Mouse (Mus musculus) thymus, adult 2 months (tissue): ENCODE data around the gene Pbxip1.

Source experiments
- CTCF ChIP-seq: fragments of 200-500 bp; IDR thresholded peaks from 2 replicates; pipeline ENCODE4 v1.5.1; 2012; ENCODE audit warnings: mild to moderate bottlenecking, control low read depth, low read length, moderate library complexity, borderline replicate concordance; ENCODE audit not compliant: control insufficient read depth, poor library complexity, insufficient read depth; ENCODE audit errors: extremely low read depth
- POLR2A ChIP-seq: fragments of 200-500 bp; IDR thresholded peaks from 2 replicates; pipeline ENCODE4 v1.6.1; 2012; ENCODE audit warnings: mild to moderate bottlenecking, low read length, control low read depth, moderate library complexity; ENCODE audit not compliant: control insufficient read depth, poor library complexity, insufficient read depth; ENCODE audit errors: extremely low read depth

GRCm38 (mm10) chr3:89391663-89392511 lies 44.6 kb upstream of the Pbxip1 start:
- TF ChIP-seq CTCF (no peak), POLR2A (no peak)
